Mouse (Mus musculus) hindbrain, embryonic 11.5 days (tissue): ENCODE data around the gene Nfic. TPM values are rescaled to one million over a fixed set of nuclear protein-coding genes. Genes with fewer than 3 reads are reported as not detected.

ENCODE experiments used
- ATAC-seq: fragments of 200-750 bp; cut with Nextera tagmentation; 2 replicates; pipeline ENCODE4 v1.8.0; 2017; ENCODE audit warnings: mild to moderate bottlenecking, moderate TSS enrichment, moderate library complexity; ENCODE audit not compliant: low FRiP score
- DNase-seq: peaks from one replicate; pipeline ENCODE4 v3.0.0-alpha.2; 2015; ENCODE audit warnings: low spot score
- H3K27ac ChIP-seq: fragments of 300-500 bp; sonication (generic); 2 replicates; pipeline ENCODE4 v1.5.1; 2014; ENCODE audit warnings: mild to moderate bottlenecking, low read depth, low read length
- H3K27me3 ChIP-seq: fragments of 300-500 bp; sonication (generic); 2 replicates; pipeline ENCODE4 v1.6.1; 2014; ENCODE audit warnings: mild to moderate bottlenecking, low read length, moderate library complexity, mixed read lengths; ENCODE audit not compliant: control insufficient read depth, insufficient read depth
- H3K36me3 ChIP-seq: fragments of 300-500 bp; sonication (generic); 2 replicates; pipeline ENCODE4 v1.6.1; 2014; ENCODE audit warnings: mild to moderate bottlenecking, low read length, moderate library complexity, mixed read lengths; ENCODE audit not compliant: control insufficient read depth, insufficient read depth
- H3K4me1 ChIP-seq: fragments of 300-500 bp; sonication (generic); replicated peaks from 2 replicates; pipeline ENCODE4 v1.6.1; 2014; ENCODE audit warnings: low read length, mixed read lengths; ENCODE audit not compliant: control insufficient read depth, insufficient read depth
- H3K4me2 ChIP-seq: fragments of 300-500 bp; sonication (generic); replicated peaks from 2 replicates; pipeline ENCODE4 v1.6.1; 2014; ENCODE audit warnings: mild to moderate bottlenecking, low read depth, low read length
- H3K4me3 ChIP-seq: fragments of 300-500 bp; sonication (generic); 2 replicates; pipeline ENCODE4 v1.5.1; 2014; ENCODE audit warnings: low read depth, low read length
- H3K9ac ChIP-seq: fragments of 300-500 bp; sonication (generic); 2 replicates; pipeline ENCODE4 v1.6.1; 2014; ENCODE audit warnings: low read depth, low read length
- H3K9me3 ChIP-seq: fragments of 300-500 bp; sonication (generic); 2 replicates; pipeline ENCODE4 v1.6.1; 2016; ENCODE audit warnings: low read length; ENCODE audit not compliant: control insufficient read depth
- WGBS: fragments of 180-500 bp; shearing (Covaris S2); extraction: QIAGEN DNeasy Blood & Tissue Kit; methylation state at CpG from one replicate; pipeline ENCODE4 v1.1.7; 2014; 5-methylcytosine and 5-hydroxymethylcytosine counted together
- polyA plus RNA-seq: library from polyadenylated mRNA; unstranded; fragments of >200 nt; fragmentation: Nextera tagmentation; extraction: Ambion mirVana; gene quantifications from 2 replicates; pipeline ENCODE4 v1.2.1, GENCODE M21; 2014

Nfic gene
- polyA plus RNA-seq, 1 experiment from 2014 or later, result 11.9 TPM

DNA sequence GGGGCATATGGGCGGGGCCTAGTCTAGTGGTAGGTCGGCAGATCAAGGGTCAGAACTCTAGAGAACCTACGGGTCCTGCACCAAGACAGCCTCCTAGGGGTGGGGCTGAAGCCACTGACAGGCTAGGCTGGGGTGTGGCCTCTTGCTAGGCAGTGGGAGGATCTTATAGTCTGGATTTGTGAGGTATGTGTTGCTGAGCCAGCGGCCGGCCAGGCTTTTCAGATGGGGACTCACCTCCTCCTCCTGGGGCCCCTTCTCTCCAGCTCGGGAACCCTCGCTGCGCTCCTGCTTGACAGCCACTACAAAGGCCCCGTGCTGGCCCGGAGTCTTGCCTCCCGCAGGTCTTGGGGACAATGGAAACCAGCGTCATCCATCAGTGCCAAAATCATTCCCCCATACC lies 106.3 kb downstream of the Nfic start:
- 3% methylated on average over 11 of the region's 12 CpGs for WGBS
- Histone ChIP-seq H3K27ac (no peak overlapping the region), H3K9ac (peak overlapping the region; percentile 88)

DNA sequence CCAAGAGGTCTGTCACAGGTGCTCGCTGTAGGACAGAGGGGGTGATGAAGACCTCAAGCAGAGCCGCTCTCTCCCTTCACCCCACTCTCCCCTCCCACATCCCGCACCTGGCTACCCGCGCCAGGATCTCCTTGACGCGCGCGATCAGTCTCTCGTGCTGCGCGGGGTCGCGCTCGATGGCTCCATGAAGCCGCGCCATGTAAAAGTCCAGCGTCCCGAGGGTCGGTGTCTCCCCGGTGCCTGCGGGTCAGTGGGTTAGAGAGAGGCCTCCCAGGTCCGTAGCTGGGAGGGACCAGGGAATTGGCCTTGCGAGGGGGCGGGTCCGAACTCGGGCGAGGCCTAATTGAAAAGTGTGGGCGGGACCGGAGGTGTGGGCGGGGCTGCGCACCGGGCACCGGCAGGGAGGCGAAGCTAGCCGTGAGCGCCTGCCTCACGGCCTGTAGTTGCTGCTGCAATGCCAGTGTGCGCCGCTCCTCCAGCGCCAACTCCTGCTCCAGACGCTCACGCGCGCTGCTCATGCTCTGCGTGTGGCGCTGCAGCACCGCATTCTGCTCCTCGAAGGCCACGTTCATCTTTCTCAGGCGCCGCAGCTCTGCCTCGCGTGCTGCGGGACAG lies 108.9 kb downstream of the Nfic start:
- Histone ChIP-seq H3K9ac (0 out of 2 replicates have a peak overlapping the region, but pooled peaks have one; percentile 11), H3K36me3 (no peaks in the 10 kb centered on the region; the same call in 1 of the 2 replicates), H3K27ac (0 out of 2 replicates have a peak overlapping the region, but pooled peaks have one; percentile 24), H3K9me3 (no peaks in the 10 kb centered on the region), H3K27me3 (peaks cover 40% of the 10 kb centered on the region), H3K4me2 (peak overlapping the region; percentile 36), H3K4me1 (peaks cover 16% of the 10 kb centered on the region; the same call in 1 of the 2 replicates), H3K4me3 (peak overlapping the region; percentile 14)
- ATAC-seq (no peak), DNase-seq (peak; percentile 68)
- 4% methylated on average over 53 of the region's 55 CpGs for WGBS

More for the DNA sequence above, 106.3 kb downstream of the Nfic start:
- no peaks in the 10 kb centered on the region; the same call in 1 of the 2 replicates for H3K36me3 ChIP-seq
- peak overlapping the region; percentile 90 for H3K4me3 ChIP-seq
- peaks cover 13% of the 10 kb centered on the region; the same call in 1 of the 2 replicates for H3K4me1 ChIP-seq
- peak overlapping the region; percentile 89 for H3K4me2 ChIP-seq
- peaks cover 17% of the 10 kb centered on the region for H3K27me3 ChIP-seq
- no peak for ATAC-seq
- no peaks in the 10 kb centered on the region for H3K9me3 ChIP-seq
- no peak for DNase-seq

Other genes starting within 250 kb of the Nfic start
- gene Atcay, start 224.8 kb downstream of the Nfic start, polyA plus RNA-seq, result 22.8 and 23.8 TPM in 2 replicates
- gene Zfr2, start 222.5 kb downstream of the Nfic start, polyA plus RNA-seq, result 3.4 and 4.3 TPM in 2 replicates
- gene Matk, start 202.7 kb downstream of the Nfic start, polyA plus RNA-seq, result 3.1 and 3.3 TPM in 2 replicates
- gene Mrpl54, start 188.7 kb downstream of the Nfic start, polyA plus RNA-seq, result 179 and 182 TPM in 2 replicates
- 32.1 and 33.5 TPM in 2 replicates for gene Apba3, start 188.7 kb downstream of the Nfic start, polyA plus RNA-seq
- gene Tjp3, start 164.1 kb downstream of the Nfic start, polyA plus RNA-seq, result 3.8 and 3.9 TPM in 2 replicates
- 46.3 and 47.0 TPM in 2 replicates for gene Pip5k1c, start 162.7 kb downstream of the Nfic start, polyA plus RNA-seq
- 26.0 and 28.9 TPM in 2 replicates for gene Cactin, start 134.5 kb downstream of the Nfic start, polyA plus RNA-seq
- gene Tbxa2r, start 126.9 kb downstream of the Nfic start, polyA plus RNA-seq, result 2.3 TPM in 2 replicates
- gene Gipc3, start 112.4 kb downstream of the Nfic start, polyA plus RNA-seq, result not detected in 2 replicates
- 90.2 and 100 TPM in 2 replicates for gene Hmg20b, start 105.2 kb downstream of the Nfic start, polyA plus RNA-seq
- gene Mfsd12, start 98.1 kb downstream of the Nfic start, polyA plus RNA-seq, result 3.9 and 4.6 TPM in 2 replicates
- gene 4930404N11Rik, start 89.8 kb downstream of the Nfic start, polyA plus RNA-seq, result 0.47 TPM in 1 of 2 replicates, not detected in the other
- gene Fzr1, start 77.1 kb downstream of the Nfic start, polyA plus RNA-seq, result 83.0 and 92.1 TPM in 2 replicates
- gene Dohh, start 71.2 kb downstream of the Nfic start, polyA plus RNA-seq, result 44.8 and 52.6 TPM in 2 replicates
- 2.2 and 3.2 TPM in 2 replicates for gene Gm48551, start 71.2 kb downstream of the Nfic start, polyA plus RNA-seq
- 0.49 and 1.0 TPM in 2 replicates for gene Gm48552, start 66.6 kb downstream of the Nfic start, polyA plus RNA-seq
- 2.7 and 4.1 TPM in 2 replicates for gene Smim24, start 62.6 kb downstream of the Nfic start, polyA plus RNA-seq
- 12.7 and 13.7 TPM in 2 replicates for gene Celf5, start 27.1 kb upstream of the Nfic start, polyA plus RNA-seq
- 43.5 and 46.9 TPM in 2 replicates for gene Ncln, start 40.8 kb upstream of the Nfic start, polyA plus RNA-seq
- 0.15 and 0.24 TPM in 2 replicates for gene S1pr4, start 44.5 kb upstream of the Nfic start, polyA plus RNA-seq
- gene Gna15, start 68.6 kb upstream of the Nfic start, polyA plus RNA-seq, result 0.56 and 0.66 TPM in 2 replicates
- 57.3 and 61.7 TPM in 2 replicates for gene Gna11, start 89.6 kb upstream of the Nfic start, polyA plus RNA-seq
- gene Aes, start 103.9 kb upstream of the Nfic start, polyA plus RNA-seq, result 264 and 280 TPM in 2 replicates
- gene Tle2, start 118.9 kb upstream of the Nfic start, polyA plus RNA-seq, result 7.2 and 8.8 TPM in 2 replicates
- 5.1 and 7.7 TPM in 2 replicates for gene Tle6, start 145.4 kb upstream of the Nfic start, polyA plus RNA-seq
- 0.77 and 1.2 TPM in 2 replicates for gene BC025920, start 150.6 kb upstream of the Nfic start, polyA plus RNA-seq
- gene Sirt6, start 172.2 kb upstream of the Nfic start, polyA plus RNA-seq, result 40.6 and 42.2 TPM in 2 replicates
- 2.7 and 4.4 TPM in 2 replicates for gene Ankrd24, start 172.9 kb upstream of the Nfic start, polyA plus RNA-seq
- gene Gm10778, start 193.4 kb upstream of the Nfic start, polyA plus RNA-seq, result 5.9 and 6.9 TPM in 2 replicates
- gene Zfp433, start 249.2 kb upstream of the Nfic start, polyA plus RNA-seq, result 20.0 and 22.6 TPM in 2 replicates